Mouse (Mus musculus) spleen, adult 12 weeks (tissue): ENCODE measurements around the gene Zfp747.
"Not testable (repeated sequence)": the region's sequence is repeated elsewhere in the genome, so short reads cannot be mapped to it uniquely, and the experiment has no call there.

Experiments used
- DNase-seq: peaks from one replicate; pipeline ENCODE4 v3.0.0; 2022; ENCODE audit warnings: low spot score

Zfp747 gene

GRCm38 (mm10) chr7:127375271-127376245, at the start of gene Zfp747:
TSS of gene Zfp747 (minus strand) at chr7:127376050.
- peak; percentile 83 for DNase-seq

DNA sequence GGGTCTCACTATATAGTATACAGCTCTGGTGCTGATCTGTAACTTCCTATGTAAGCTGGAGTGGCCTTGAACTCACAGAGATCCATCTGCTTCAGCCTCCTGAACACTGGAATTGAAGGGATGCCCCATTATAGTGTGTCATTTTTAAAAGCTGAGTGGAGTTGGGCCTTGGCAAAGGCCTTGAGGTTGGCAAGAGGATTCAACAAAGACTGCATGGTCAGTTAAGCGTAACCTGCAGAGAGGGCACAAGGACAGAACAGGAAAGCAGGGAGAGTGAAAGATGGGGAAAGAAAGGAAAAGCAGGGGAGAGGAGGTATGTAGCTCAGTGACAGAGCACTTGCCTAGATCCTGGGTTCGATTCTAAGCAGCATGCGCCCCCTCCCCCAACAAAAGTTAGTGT, 49.4 kb upstream of the Zfp747 start:
- no peak for DNase-seq

GRCm38 (mm10) chr7:127422247-127422646, 46.4 kb upstream of the Zfp747 start:
- DNase-seq, result no peak

DNA sequence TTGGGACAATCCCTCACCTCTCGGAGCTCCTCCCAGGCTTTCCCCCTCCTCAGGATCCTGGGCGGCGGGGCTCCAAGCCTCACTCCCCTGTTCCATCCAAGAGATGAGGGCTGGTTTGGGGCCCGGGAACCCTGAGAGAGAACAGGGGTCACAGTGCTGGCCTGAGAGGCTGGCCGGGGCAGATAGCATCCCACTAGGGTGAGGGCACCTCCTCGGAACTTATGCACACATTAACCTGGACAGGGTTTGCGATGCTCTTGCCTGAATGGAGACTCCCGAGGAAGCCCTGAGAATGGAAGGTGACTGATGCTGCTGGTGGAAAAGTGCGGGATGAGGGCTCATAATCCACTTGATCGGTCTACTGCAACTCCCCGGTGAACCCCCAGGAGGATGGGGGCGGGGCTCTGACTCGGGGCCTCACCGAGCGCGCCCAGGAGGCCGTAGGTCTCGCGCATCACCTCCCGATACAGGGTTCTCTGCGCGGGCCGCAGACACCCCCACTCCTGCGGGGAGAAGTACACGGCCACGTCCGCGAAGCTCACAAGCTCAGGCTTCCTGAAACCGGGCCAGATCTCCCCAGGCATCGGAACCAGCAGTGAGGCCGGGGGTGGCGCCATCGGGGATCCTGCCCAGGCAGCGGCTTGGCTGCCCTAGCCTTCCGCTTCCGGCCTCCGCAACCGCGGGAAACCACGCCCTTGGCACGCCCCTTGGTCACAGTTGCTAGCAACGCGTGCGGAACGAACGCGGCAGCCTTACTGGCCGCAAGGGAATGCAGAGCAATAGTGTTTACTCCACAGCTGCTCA, 45.7 kb upstream of the Zfp747 start, which contains the start of gene Zfp688:
Gene Zfp688 (minus strand): TSS at position 681 of the 804 bp plus-strand sequence.
- peak; percentile 96 for DNase-seq

DNA sequence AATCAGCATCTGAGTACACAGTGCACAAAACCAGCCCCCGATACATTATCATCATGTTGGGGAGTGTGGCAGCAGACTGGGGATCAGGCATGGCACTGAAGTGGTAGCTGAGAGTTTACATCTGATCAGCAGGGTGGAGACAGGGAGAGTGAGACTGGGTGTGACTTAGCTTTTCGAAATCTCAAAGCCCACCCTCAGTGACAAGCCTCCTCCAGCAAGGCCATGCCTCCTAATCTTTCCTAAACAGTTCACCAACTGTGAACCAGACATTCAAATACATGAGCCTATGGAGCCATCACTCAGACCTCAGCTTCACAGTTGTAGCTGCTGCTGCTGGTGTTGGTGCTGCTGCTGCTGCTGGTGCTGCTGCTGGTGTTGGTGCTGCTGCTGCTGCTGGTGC, 35.6 kb upstream of the Zfp747 start:
- no peak for DNase-seq

DNA sequence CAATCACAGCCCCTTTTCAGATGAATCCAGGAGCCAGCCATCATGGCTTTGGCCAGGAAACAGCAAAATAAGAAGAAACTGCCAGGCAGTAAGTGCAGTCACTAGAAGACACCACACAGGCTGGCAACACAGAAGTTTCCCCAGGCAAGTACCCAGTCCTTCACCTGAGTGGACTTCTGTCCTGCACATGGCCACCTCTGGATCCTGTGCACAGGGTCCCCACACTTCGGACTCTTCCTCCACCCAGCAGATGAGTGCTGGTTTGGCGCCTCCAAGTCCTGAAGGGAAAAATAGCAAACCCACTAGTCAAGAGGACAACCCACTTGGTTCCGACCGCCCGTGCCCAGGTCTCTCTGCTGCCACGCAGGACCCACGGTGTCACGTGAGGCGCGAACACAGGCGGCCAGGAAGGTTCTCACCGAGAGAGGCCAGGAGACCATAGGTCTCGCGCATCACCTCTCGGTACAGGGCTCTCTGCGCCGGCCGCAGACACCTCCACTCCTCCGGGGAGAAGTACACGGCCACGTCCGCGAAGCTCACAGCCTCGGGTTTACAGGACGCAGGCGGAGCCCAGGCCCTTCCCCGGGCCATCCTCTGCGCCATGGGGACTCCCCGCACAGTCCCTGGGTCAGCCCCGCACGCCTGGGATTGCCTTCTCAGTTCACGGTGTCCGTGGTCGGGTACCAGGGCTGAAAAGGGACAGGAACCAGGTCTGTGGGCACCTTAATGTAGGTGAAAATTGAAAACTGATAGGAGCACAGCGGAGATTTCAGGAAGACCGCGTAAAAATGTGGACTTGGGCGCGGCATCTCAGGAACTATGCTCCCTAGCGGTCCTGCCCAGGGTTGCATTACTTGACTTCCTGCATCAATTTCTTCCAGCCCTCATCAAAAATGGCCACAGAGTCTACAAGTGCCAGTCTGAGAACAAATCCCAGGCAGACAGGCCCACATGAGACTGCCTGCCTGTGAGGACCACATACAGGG, 30.4 kb upstream of the Zfp747 start, which contains the start of gene Zfp764:
Gene Zfp764 (minus strand): TSS at position 821 of the 986 bp plus-strand sequence.
- DNase-seq, result peak; percentile 67

GRCm38 (mm10) chr7:127404101-127404500, 28.3 kb upstream of the Zfp747 start:
- not testable (repeated sequence) for DNase-seq

DNA sequence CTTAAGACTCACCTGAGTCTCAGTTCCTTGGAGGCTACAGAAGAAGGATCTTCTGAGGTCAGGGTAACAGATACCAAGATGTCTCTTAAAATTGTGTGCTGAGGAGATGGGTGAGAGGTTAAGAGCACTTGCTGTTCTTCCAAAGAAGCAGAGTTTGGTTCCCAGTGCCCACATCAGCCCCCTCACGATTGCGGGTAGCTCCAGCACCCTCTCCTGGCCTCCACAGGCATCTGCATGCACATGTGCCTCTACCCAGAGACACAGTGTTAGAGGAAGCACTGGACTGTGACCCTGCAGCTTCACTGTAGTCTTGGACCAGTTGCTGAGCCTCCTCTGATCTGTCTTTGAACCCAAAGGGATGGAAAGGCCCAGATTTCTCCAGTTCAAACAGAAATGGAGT, 27.1 kb upstream of the Zfp747 start:
- DNase-seq, result no peak

DNA sequence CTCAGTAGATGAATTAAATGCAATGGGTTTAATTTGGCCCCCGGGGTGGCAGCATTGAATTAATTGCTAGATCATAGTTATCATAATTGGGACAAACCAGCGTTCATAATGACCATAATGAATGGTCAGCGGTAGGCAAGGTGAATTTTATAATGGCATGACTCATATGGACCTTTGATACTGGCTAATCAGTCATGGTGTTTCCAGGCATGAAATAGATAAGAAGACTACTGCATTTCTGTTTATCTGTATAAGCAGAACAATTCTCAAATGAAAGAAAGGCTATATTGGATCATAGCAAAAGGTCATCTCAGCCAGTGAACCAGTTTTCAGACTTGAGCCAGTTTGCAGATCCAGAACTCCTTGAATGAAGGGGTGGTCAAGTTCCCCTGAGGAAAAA, 24.5 kb upstream of the Zfp747 start:
- no peak for DNase-seq

DNA sequence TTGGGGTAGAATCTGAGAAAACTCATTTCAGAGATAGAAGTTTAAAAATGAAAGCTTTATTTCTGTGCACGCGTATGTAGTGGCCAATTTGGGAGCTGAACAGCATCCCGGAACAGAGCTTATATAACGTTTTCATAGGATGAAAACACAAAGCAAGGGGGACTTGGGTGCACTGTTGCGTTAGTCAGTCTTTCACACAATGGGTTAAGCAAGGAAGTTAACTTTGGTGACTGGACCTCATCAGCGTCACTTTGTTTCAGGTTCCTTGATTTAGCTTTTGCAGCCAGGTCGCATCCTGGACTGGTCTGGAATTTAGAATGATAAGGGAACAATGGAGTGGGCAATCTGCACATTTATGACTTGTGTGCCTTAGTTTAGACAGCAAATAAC, 18.1 kb upstream of the Zfp747 start:
- DNase-seq, result no peak

GRCm38 (mm10) chr7:127393157-127393943, 17.5 kb upstream of the Zfp747 start, which contains the start of gene E430018J23Rik:
TSS of gene E430018J23Rik (minus strand) at chr7:127393629.
- DNase-seq, result peak; percentile 81

DNA sequence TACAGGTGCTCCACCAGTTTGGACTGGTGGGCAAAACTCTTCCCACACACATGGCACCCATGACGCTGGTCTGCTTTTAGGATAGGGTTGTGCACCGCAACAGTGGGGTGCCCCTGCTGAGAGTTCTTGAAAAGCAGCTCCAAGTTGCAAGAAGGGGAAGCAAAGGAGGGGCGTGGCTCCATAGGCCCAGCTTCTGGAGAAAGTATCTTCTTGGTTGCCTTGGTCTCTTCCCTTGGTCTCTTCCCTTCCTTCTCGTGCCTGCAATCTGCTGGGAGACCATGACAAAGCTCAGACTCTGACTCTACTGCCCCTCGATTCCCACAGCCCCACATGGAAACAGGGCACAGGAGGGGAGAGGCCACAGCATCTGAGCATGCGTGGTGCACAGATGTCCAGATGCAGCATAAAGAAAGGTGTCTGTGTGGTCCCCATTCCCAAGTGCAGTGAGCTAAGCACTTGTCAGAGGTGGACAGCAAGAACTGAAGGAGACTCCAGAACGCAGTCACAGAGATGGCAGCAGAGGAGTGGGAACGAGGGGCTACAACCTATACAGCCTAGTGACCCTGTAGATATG, 16.5 kb upstream of the Zfp747 start:
- DNase-seq, result no peak

- no peak for DNase-seq
Measured at GRCm38 (mm10) chr7:127391538-127391937, 15.7 kb upstream of the Zfp747 start.

DNA sequence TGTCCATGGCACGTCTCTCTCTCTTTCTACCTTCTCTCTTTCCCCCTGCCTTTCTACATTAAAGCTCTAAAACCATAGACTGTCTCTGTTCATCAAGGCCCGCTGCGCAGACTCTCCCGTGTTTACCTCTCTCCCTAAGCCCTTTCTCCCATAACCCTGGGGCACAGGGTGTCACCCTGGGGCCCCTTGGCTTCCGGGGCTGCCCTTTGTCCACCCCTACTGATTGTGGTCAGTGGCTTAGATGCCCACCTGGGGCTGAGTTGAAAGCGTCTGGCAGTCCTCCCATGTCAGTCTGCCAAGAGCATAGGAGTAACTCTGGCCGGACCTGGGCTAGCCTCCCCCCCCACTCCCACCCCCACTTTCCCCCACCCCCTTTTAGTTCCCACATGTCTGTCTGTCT, 14.5 kb upstream of the Zfp747 start:
- DNase-seq, result no peak

DNA sequence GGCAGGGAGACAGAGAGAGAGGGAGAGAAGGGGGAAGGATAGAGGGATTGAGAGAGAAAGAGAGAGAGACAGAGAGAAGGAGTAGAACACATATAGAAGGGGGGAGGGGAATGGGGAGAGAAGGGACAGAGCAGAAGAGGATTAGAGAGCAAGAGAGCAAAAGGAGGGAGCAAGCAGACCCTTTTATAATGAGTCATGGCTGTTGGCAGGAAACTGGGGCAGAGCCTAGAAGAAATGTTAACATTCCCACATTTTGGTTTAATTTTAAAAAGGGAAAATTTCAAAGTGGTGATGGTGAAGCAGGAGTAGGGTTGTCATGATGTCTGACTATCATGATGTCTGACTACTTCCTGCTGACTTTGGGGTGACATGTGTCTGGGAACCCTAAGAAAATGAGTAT, 12.4 kb upstream of the Zfp747 start:
- DNase-seq, result not testable (repeated sequence)

DNA sequence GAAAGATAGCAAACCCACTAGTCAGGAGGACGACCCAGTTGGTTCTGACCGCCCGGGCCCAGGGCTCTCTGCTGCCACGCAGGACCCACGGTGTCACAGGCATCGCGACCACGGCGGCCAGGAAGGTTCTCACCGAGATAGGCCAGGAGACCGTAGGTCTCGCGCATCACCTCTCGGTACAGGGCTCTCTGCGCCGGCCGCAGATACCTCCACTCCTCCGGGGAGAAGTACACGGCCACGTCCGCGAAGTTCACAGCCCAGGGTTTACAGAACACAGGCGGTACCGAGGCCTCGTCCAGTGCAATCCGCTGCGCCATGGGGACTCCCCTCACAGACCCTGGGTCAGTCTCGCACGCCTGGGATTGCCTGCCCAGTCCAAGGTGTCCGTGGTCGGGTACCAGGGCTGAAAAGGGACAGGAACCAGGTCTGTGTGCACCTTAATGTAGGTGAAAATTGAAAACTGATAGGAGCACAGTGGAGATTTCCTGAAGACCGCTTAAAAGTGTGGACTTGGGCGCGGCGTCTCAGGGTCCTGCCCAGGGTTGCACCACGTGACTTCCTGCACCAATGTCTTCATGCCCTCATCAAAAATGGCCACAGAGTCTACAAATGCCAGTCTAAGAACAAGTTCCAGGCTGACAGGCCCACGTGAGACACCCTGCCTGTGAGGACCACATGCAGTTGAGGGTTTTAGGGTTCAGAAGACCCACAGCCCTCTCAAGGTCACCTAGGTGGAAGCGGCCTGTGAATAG, 11.0 kb upstream of the Zfp747 start, which contains the start of gene 9130019O22Rik:
Gene 9130019O22Rik (minus strand): TSS at position 526 of the 752 bp plus-strand sequence.
- DNase-seq, result peak; percentile 65

GRCm38 (mm10) chr7:127385560-127385959, 9.7 kb upstream of the Zfp747 start:
- not testable (repeated sequence) for DNase-seq

GRCm38 (mm10) chr7:127378310-127378921, 2.6 kb upstream of the Zfp747 start:
- DNase-seq, result no peak

DNA sequence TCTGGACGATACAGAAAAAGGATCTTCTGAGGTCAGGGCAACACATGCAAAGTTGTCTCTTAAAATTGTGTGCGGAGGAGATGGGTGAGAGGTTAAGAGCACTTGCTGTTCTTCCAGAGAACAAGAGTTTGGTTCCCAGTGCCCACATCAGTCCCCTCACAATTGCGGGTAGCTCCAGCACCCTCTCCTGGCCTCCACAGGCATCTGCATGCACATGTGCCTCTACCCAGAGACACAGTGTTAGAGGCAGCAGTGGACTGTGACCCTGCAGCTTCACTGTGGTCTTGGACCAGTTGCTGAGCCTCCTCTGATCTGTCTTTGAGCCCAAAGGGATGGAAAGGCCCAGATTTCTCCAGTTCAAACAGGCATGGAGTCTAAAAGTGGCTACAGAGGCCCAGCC, 4.0 kb downstream of the Zfp747 start:
- DNase-seq, result not testable (repeated sequence)
